Mouse (Mus musculus) midbrain, embryonic 11.5 days (tissue): ENCODE results near the gene Dbi. TPM values are rescaled to one million over a fixed set of nuclear protein-coding genes. Genes with fewer than 3 reads are reported as not detected.

Experiments used
- ATAC-seq: fragments of 200-750 bp; cut with Nextera tagmentation; 2 replicates; pipeline ENCODE4 v1.8.0; 2017; ENCODE audit warnings: moderate TSS enrichment, moderate library complexity; ENCODE audit not compliant: low FRiP score
- DNase-seq: peaks from one replicate; pipeline ENCODE4 v3.0.0; 2015; ENCODE audit warnings: low spot score; ENCODE audit errors: missing footprints
- H3K27ac ChIP-seq: fragments of 300-500 bp; sonication (generic); 2 replicates; pipeline ENCODE4 v1.5.1; 2014; ENCODE audit warnings: low read depth, low read length
- H3K27me3 ChIP-seq: fragments of 300-500 bp; sonication (generic); 2 replicates; pipeline ENCODE4 v1.6.1; 2014; ENCODE audit warnings: mild to moderate bottlenecking, low read length, moderate library complexity, mixed read lengths; ENCODE audit not compliant: control insufficient read depth, insufficient read depth
- H3K36me3 ChIP-seq: fragments of 300-500 bp; sonication (generic); 2 replicates; pipeline ENCODE4 v1.6.1; 2014; ENCODE audit warnings: mild to moderate bottlenecking, low read length, moderate library complexity, mixed read lengths; ENCODE audit not compliant: control insufficient read depth, insufficient read depth
- H3K4me1 ChIP-seq: fragments of 300-500 bp; sonication (generic); 2 replicates; pipeline ENCODE4 v1.6.1; 2014; ENCODE audit warnings: low read length; ENCODE audit not compliant: control insufficient read depth, insufficient read depth
- H3K4me2 ChIP-seq: fragments of 300-500 bp; sonication (generic); 2 replicates; pipeline ENCODE4 v1.6.1; 2014; ENCODE audit warnings: mild to moderate bottlenecking, moderate library complexity
- H3K4me3 ChIP-seq: fragments of 300-500 bp; sonication (generic); 2 replicates; pipeline ENCODE4 v1.5.1; 2014; ENCODE audit warnings: low read depth, low read length
- H3K9ac ChIP-seq: fragments of 300-500 bp; sonication (generic); 2 replicates; pipeline ENCODE4 v1.6.1; 2014; ENCODE audit warnings: low read length
- H3K9me3 ChIP-seq: fragments of 300-500 bp; sonication (generic); 2 replicates; pipeline ENCODE4 v1.6.1; 2016; ENCODE audit warnings: low read length; ENCODE audit not compliant: control insufficient read depth
- WGBS: fragments of 180-500 bp; shearing (Covaris S2); extraction: QIAGEN DNeasy Blood & Tissue Kit; methylation state at CpG from one replicate; pipeline ENCODE4 v1.1.7; 2014; 5-methylcytosine and 5-hydroxymethylcytosine counted together
- polyA plus RNA-seq: library from polyadenylated mRNA; unstranded; fragments of >200 nt; fragmentation: Nextera tagmentation; extraction: Ambion mirVana; gene quantifications from 2 replicates; pipeline ENCODE4 v1.2.1, GENCODE M21; 2014

Gene Dbi
- polyA plus RNA-seq, 1 experiment from 2014 or later: 715 TPM

GRCm38 (mm10) chr1:120069120-120069519, 51.8 kb downstream of the Dbi start:
- 81% methylated on average over 5 of the region's 5 CpGs for WGBS
- Histone ChIP-seq H3K9ac (no peak overlapping the region), H3K27me3 (peaks cover 10% of the 10 kb centered on the region), H3K4me1 (peaks cover 9% of the 10 kb centered on the region; the same call in 1 of the 2 replicates), H3K27ac (no peak overlapping the region), H3K9me3 (no peaks in the 10 kb centered on the region), H3K4me2 (no peak overlapping the region), H3K4me3 (no peak overlapping the region), H3K36me3 (no peaks in the 10 kb centered on the region)
- ATAC-seq (no peak), DNase-seq (no peak)

- Histone ChIP-seq H3K9ac (no peak overlapping the region), H3K4me3 (no peak overlapping the region), H3K27ac (no peak overlapping the region), H3K36me3 (no peaks in the 10 kb centered on the region), H3K4me2 (no peak overlapping the region), H3K4me1 (no peaks in the 10 kb centered on the region), H3K9me3 (no peaks in the 10 kb centered on the region), H3K27me3 (no peaks in the 10 kb centered on the region)
- ATAC-seq (no peak), DNase-seq (no peak)
- WGBS: 80% methylated on average over 3 of the region's 3 CpGs
Measured at GRCm38 (mm10) chr1:120066625-120067024, 54.3 kb downstream of the Dbi start.

GRCm38 (mm10) chr1:120066159-120066558, 54.7 kb downstream of the Dbi start:
- Histone ChIP-seq H3K9ac (no peak overlapping the region), H3K36me3 (no peaks in the 10 kb centered on the region), H3K27ac (no peak overlapping the region), H3K9me3 (no peaks in the 10 kb centered on the region), H3K4me2 (no peak overlapping the region), H3K4me1 (no peaks in the 10 kb centered on the region), H3K4me3 (no peak overlapping the region), H3K27me3 (no peaks in the 10 kb centered on the region)
- 85% methylated on average over 8 of the region's 8 CpGs for WGBS
- no peak for DNase-seq
- no peak for ATAC-seq

- Histone ChIP-seq H3K4me2 (no peak overlapping the region), H3K36me3 (no peaks in the 10 kb centered on the region), H3K9me3 (no peaks in the 10 kb centered on the region), H3K9ac (no peak overlapping the region), H3K4me3 (no peak overlapping the region), H3K4me1 (no peaks in the 10 kb centered on the region), H3K27ac (no peak overlapping the region), H3K27me3 (no peaks in the 10 kb centered on the region)
- WGBS: 92% methylated on average over 11 of the region's 11 CpGs
- DNase-seq (no peak), ATAC-seq (no peak)
Measured at GRCm38 (mm10) chr1:120064036-120064682, 56.7 kb downstream of the Dbi start.

Other genes starting within 250 kb of the Dbi start
- gene Tmem177, start 207.9 kb downstream of the Dbi start, polyA plus RNA-seq: 9.2 and 10.8 TPM in 2 replicates
- 0.08 TPM in 1 of 2 replicates, not detected in the other for gene Cfap221, start 123.8 kb downstream of the Dbi start, polyA plus RNA-seq
- gene Sctr, start 114.2 kb downstream of the Dbi start, polyA plus RNA-seq: 0.53 and 0.62 TPM in 2 replicates
- gene Tmem37, start 47.0 kb downstream of the Dbi start, polyA plus RNA-seq: 6.8 and 7.3 TPM in 2 replicates
- gene 3110009E18Rik, start 109 bp upstream of the Dbi start, polyA plus RNA-seq: 26.4 and 27.1 TPM in 2 replicates
- gene Steap3, start 151.6 kb upstream of the Dbi start, polyA plus RNA-seq: 2.8 and 3.0 TPM in 2 replicates
- 0.62 and 0.77 TPM in 2 replicates for gene C1ql2, start 219.5 kb upstream of the Dbi start, polyA plus RNA-seq